Mouse (Mus musculus) liver, embryonic 16.5 days (tissue): ENCODE measurements around the gene Mtcp1. TPM values are rescaled to one million over a fixed set of nuclear protein-coding genes. Genes with fewer than 3 reads are reported as not detected.

ENCODE experiments used
- ATAC-seq: fragments of 200-750 bp; cut with Nextera tagmentation; 2 replicates; pipeline ENCODE4 v1.8.0; 2017; ENCODE audit warnings: low read depth, mild to moderate bottlenecking, moderate number of reproducible peaks, moderate library complexity
- H3K27ac ChIP-seq: fragments of 300-500 bp; sonication (generic); 2 replicates; pipeline ENCODE4 v1.5.1; 2014; ENCODE audit warnings: mild to moderate bottlenecking, low read length
- H3K27me3 ChIP-seq: fragments of 300-500 bp; sonication (generic); 2 replicates; pipeline ENCODE4 v1.6.1; 2014; ENCODE audit warnings: low read depth, low read length, mixed read lengths; ENCODE audit not compliant: control insufficient read depth, insufficient read depth
- H3K36me3 ChIP-seq: fragments of 300-500 bp; sonication (generic); 2 replicates; pipeline ENCODE4 v1.6.1; 2014; ENCODE audit warnings: mild to moderate bottlenecking; ENCODE audit not compliant: control insufficient read depth, insufficient read depth
- H3K4me1 ChIP-seq: fragments of 300-500 bp; sonication (generic); 2 replicates; pipeline ENCODE4 v1.6.1; 2014; ENCODE audit warnings: low read depth, low read length, mixed read lengths; ENCODE audit not compliant: control insufficient read depth
- H3K4me2 ChIP-seq: fragments of 300-500 bp; sonication (generic); 2 replicates; pipeline ENCODE4 v1.6.1; 2014; ENCODE audit warnings: low read depth, low read length, mixed read lengths
- H3K4me3 ChIP-seq: fragments of 300-500 bp; sonication (generic); 2 replicates; pipeline ENCODE4 v1.5.1; 2014; ENCODE audit warnings: low read depth, mild to moderate bottlenecking, low read length
- H3K9ac ChIP-seq: fragments of 300-500 bp; sonication (generic); 2 replicates; pipeline ENCODE4 v1.6.1; 2014; ENCODE audit warnings: low read depth, low read length
- H3K9me3 ChIP-seq: fragments of 300-500 bp; sonication (generic); replicated peaks from 2 replicates; pipeline ENCODE4 v1.6.1; 2016; ENCODE audit warnings: low read length; ENCODE audit not compliant: control insufficient read depth
- WGBS: fragments of 180-500 bp; shearing (Covaris S2); extraction: QIAGEN DNeasy Blood & Tissue Kit; methylation state at CpG from one replicate; pipeline ENCODE4 v1.1.7; 2014; ENCODE audit not compliant: insufficient replicate concordance; 5-methylcytosine and 5-hydroxymethylcytosine counted together
- polyA plus RNA-seq: library from polyadenylated mRNA; unstranded; fragments of >200 nt; fragmentation: Nextera tagmentation; extraction: Ambion mirVana; gene quantifications from 2 replicates; pipeline ENCODE4 v1.2.1, GENCODE M21; 2015

Mtcp1 gene
- polyA plus RNA-seq, 1 experiment from 2014 or later, result 5.3 TPM

DNA sequence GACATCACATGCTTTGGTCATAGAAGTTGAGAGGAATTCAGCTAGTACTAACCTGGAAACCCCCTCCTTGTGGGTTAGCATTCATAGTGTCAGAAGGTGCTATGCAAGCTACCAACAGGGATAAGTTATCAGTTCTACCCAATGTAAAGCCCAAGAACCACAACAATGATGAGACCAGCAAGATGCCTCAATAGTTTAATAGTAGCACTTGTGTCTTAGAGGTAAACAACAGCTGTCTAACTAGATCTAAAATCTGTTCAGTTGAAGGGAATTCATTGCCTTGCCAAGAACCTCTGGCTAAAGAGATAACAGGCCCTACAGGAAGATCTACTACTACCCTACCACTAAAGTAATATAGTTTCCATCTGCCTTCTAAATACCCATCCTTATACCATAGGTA, 39.6 kb downstream of the Mtcp1 start:
- no peak overlapping the region for H3K4me2 ChIP-seq
- no peak overlapping the region for H3K9ac ChIP-seq
- H3K4me3 ChIP-seq, result no peak overlapping the region
- H3K4me1 ChIP-seq, result no peaks in the 10 kb centered on the region
- no peaks in the 10 kb centered on the region for H3K27me3 ChIP-seq
- ATAC-seq, result no peak
- no peaks in the 10 kb centered on the region for H3K36me3 ChIP-seq
- no peaks in the 10 kb centered on the region for H3K9me3 ChIP-seq
- H3K27ac ChIP-seq, result no peak overlapping the region

DNA sequence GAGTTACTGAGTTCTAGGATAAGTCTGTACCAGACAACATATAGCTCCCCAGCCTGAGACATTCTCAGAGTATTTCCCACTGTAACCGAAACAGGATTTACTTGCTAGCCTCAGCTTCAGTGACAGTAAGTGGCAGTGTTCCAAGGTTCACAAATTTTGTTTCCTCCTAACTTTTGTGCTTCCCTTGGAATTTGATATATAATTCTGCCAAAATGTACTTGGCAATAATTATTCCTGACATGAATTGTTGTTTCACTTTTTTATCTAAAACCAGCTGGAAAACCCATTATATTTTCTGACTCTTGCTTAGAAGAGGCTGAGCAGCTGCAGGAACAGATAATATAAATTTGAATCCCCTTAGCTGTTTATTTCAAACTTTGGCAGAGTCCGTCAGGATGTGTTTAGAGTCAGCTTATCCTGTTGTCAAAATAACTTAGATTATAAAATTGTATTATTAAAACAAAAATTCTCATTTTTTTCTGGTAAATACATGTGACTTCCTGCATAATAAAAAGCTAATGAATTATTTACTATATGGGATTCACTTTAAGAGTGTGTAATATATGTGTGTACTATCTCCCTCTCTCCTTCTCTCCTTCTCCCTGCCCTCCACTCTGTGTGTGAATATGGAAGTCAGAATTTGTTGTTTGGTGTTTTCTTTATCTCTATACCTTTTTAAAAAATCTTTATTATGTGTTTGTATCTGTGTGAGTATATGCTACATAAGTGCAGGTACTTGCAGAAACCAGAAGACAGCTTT, 43.5 kb downstream of the Mtcp1 start:
- Histone ChIP-seq H3K4me1 (no peaks in the 10 kb centered on the region), H3K9ac (no peak overlapping the region), H3K4me2 (no peak overlapping the region), H3K9me3 (no peaks in the 10 kb centered on the region), H3K36me3 (no peaks in the 10 kb centered on the region), H3K4me3 (no peak overlapping the region), H3K27me3 (no peaks in the 10 kb centered on the region), H3K27ac (no peak overlapping the region)
- 43% methylated on average over 2 of the region's 2 CpGs for WGBS
- no peak; the same call in 1 of the 2 replicates for ATAC-seq

DNA sequence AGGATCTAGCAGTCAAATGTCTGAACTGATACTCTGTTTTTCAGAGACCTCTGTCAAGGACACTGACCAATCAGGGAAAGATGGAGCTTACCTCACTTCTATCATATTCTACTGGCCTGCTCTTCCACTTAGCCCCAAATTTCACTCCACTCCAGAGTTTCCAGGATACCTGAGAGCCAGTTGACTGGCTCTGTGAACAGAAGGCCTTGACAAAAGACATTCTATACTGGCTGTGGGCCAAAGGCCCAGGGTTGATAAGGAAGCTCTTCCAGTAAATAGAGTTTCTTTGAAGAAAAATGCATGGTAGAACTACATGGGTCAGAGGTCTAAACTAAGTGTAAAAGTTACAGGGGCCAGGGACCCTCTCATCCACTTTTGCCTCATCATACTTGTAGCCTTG, 46.2 kb downstream of the Mtcp1 start:
- no peak for ATAC-seq

More for the DNA sequence above, 46.2 kb downstream of the Mtcp1 start:
- Histone ChIP-seq H3K4me1 (no peaks in the 10 kb centered on the region), H3K9ac (no peak overlapping the region), H3K27me3 (no peaks in the 10 kb centered on the region), H3K4me2 (no peak overlapping the region), H3K36me3 (no peaks in the 10 kb centered on the region), H3K9me3 (no peaks in the 10 kb centered on the region), H3K4me3 (no peak overlapping the region), H3K27ac (no peak overlapping the region)

Other genes with a start within 250 kb of the Mtcp1 start
- 20.6 and 22.9 TPM in 2 replicates for gene Fundc2, start 34.2 kb downstream of the Mtcp1 start, polyA plus RNA-seq
- gene F8, start 34.0 kb downstream of the Mtcp1 start, polyA plus RNA-seq, result 2.4 and 2.9 TPM in 2 replicates
- gene Cmc4, start within 50 bp of the Mtcp1 start, polyA plus RNA-seq, result 11.2 and 12.2 TPM in 2 replicates
- 29.3 and 34.1 TPM in 2 replicates for gene Brcc3, start within 50 bp of the Mtcp1 start, polyA plus RNA-seq
- 85.5 and 114 TPM in 2 replicates for gene Vbp1, start 97.7 kb upstream of the Mtcp1 start, polyA plus RNA-seq
- gene Rab39b, start 161.6 kb upstream of the Mtcp1 start, polyA plus RNA-seq, result 0.05 TPM in 1 of 2 replicates, not detected in the other